13 mouse cellular contexts compared by ENCODE assay signal in the genomic region with DNA sequence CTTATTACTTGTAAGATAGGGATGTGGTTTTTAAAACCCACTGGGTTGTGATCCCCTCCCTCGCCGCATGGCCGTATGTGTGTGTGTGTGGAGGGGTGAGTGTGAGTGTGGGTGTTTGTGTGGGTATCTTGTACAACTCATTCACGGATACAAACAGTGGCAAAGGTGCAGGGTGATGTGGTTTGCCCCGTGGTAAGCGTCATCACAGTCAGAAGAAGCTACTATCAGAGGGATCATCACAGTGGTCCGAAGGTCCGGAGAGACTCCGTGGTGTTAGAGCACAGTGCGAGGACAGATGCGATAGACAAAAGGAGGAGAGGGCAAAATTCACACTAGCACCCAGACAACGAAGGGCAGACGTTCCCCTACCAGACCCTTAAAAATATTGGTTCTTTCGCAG.
"Had no signal": no experiment of that assay in that cellular context is flagged by ENCODE, and none has a peak within 500 bp of the region (broad histone marks: within the 10 kb centered on the region; RNA-seq: fewer than 3 reads in every experiment).

No protein-coding gene starts in this region.

- H3K36me3 ChIP-seq: limb, embryonic 10.5 days; liver, embryonic 13.5 days; lung, embryonic 15.5 days; midbrain, embryonic 13.5 days; neural tube, embryonic 12.5 days had no signal

- ATAC-seq: liver, postnatal 0 days; midbrain, embryonic 13.5 days had no signal

- DNase-seq: kidney, adult 9 months; kidney, postnatal 10 days; liver, embryonic 13.5 days; liver, postnatal 0 days; lung, postnatal 14 days; thymus, postnatal 4 days had no signal

- H3K4me3 ChIP-seq: left cerebral cortex, adult 2 months; limb, embryonic 10.5 days; liver, embryonic 13.5 days; lung, embryonic 15.5 days; megakaryocyte, embryonic 14.5 days; midbrain, embryonic 13.5 days; neural tube, embryonic 12.5 days had no signal

- H3K27ac ChIP-seq: left cerebral cortex, adult 2 months; limb, embryonic 10.5 days; liver, embryonic 13.5 days; lung, embryonic 15.5 days; macrophage; midbrain, embryonic 13.5 days; neural tube, embryonic 12.5 days had no signal

- H3K9ac ChIP-seq: liver, embryonic 13.5 days; liver, postnatal 0 days; lung, embryonic 15.5 days; midbrain, embryonic 13.5 days; neural tube, embryonic 12.5 days had no signal

- H3K9me3 ChIP-seq: limb, embryonic 10.5 days; liver, embryonic 13.5 days; lung, embryonic 15.5 days; megakaryocyte, embryonic 14.5 days; midbrain, embryonic 13.5 days; neural tube, embryonic 12.5 days had no signal

- H3K27me3 ChIP-seq: liver, embryonic 13.5 days; lung, embryonic 15.5 days; neural tube, embryonic 12.5 days had no signal

- H3K4me2 ChIP-seq: liver, embryonic 13.5 days; lung, embryonic 15.5 days; neural tube, embryonic 12.5 days had no signal
